Mouse (Mus musculus): Measurements from ENCODE around the gene Slc29a1. TPM values are rescaled to one million over a fixed set of nuclear protein-coding genes. Genes with fewer than 3 reads are reported as not detected.

Slc29a1 gene
- polyA plus RNA-seq (2015; fragmentation: Nextera tagmentation; extraction: Ambion mirVana) = 133 and 148 TPM in 2 replicates

DNA sequence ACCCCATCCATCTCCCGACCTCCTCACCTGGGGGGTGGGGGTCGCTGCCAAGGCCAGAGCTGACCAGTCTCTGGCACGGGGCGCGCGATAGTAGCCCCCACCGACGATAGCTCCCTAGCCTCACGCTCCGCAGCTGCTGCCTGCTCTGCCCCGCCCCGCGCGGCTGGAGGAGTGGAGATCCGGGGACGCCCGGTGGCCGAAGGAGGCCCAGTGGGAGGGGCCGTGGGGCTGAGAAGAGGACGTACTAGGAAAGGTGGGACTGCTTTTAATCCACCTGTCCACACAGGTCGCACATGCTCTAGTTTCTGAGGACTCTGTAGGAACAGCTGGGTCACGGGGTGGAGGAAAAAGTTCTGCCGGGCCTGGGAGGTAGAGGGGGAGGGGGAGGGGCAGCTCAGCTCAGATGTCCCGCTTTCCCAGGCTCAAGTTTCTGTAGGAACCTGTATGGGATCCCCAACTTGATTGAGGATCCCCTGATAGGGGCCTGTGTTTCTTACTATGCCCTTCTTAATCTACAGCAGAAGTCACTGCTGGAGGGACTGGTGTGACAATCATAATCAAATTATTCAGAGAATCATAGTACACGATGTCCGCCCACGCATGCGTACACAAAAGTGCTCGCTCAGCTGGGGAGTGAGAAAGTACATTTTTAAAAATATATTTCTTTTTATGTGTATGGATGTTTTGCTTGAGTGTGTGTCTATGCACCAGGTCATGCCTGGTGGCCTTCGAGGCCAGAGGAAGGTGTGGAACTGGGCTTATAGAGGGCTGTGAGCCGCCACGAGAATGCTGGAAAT, at the start of gene Slc29a1:
Gene Slc29a1 (minus strand): TSS at position 161 of the 797 bp plus-strand sequence.

GRCm38 (mm10) chr17:45601877-45602304, 2.5 kb upstream of the Slc29a1 start, which contains the start of gene Mymx:
Mymx (minus strand) TSS chr17:45602102.

GRCm38 (mm10) chr17:45573087-45573779, 26.2 kb downstream of the Slc29a1 start, which contains the start of gene Hsp90ab1:
Hsp90ab1 (minus strand) TSS chr17:45573271.

GRCm38 (mm10) chr17:45563655-45564530, 35.5 kb downstream of the Slc29a1 start, which contains the start of gene Slc35b2:
Slc35b2 (plus strand) TSS chr17:45563874.

GRCm38 (mm10) chr17:45555452-45556106, 43.8 kb downstream of the Slc29a1 start, which contains the start of gene Nfkbie:
Nfkbie (plus strand) TSS chr17:45555703.

DNA sequence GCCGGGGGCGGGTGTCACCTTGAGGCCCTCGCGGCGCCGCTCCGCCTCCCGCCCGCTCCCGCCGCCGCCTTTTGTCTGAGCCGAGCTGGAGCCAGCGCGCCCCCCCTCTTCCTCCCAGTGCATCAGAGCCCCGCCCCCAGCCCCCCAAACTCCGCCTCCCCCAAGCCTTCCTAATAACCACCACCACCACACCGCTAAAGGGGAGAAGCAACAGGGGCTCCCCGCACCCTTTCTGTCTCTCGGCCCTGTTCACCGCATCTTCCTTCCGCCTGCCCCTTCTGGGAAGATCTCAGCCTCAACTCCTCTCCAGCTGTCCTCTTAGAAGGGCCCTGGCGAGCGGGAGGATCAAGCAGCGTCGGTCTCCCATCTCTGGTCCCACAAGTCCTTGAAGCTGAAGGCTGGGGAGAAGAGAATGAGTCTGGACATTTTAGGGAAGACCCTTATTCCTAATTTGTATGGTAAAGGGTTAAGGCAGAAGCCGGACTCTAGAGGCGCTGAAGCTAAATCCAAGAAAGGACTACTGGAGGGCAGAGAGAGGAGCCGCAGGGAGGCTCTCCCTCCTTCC, 49.7 kb downstream of the Slc29a1 start, which contains the start of gene Tmem151b:
Gene Tmem151b (minus strand): TSS at position 61 of the 565 bp plus-strand sequence.

Other genes with a start within 250 kb of the Slc29a1 start
- 30.5 and 31.3 TPM in 2 replicates for gene Cdc5l, start 165.9 kb downstream of the Slc29a1 start, polyA plus RNA-seq (2015; fragmentation: Nextera tagmentation; extraction: Ambion mirVana)
- 0.27 TPM in 1 of 2 replicates, not detected in the other for gene Spats1, start 124.2 kb downstream of the Slc29a1 start, polyA plus RNA-seq (2015; fragmentation: Nextera tagmentation; extraction: Ambion mirVana)
- 7.2 and 7.8 TPM in 2 replicates for gene Aars2, start 92.8 kb downstream of the Slc29a1 start, polyA plus RNA-seq (2015; fragmentation: Nextera tagmentation; extraction: Ambion mirVana)
- not detected in 2 replicates for gene Tcte1, start 76.2 kb downstream of the Slc29a1 start, polyA plus RNA-seq (2015; fragmentation: Nextera tagmentation; extraction: Ambion mirVana)
- gene Tmem151b, start 49.9 kb downstream of the Slc29a1 start, polyA plus RNA-seq (2015; fragmentation: Nextera tagmentation; extraction: Ambion mirVana) = 0.05 and 0.06 TPM in 2 replicates
- gene Nfkbie, start 43.9 kb downstream of the Slc29a1 start, polyA plus RNA-seq (2015; fragmentation: Nextera tagmentation; extraction: Ambion mirVana) = 2.5 and 2.8 TPM in 2 replicates
- gene Slc35b2, start 35.7 kb downstream of the Slc29a1 start, polyA plus RNA-seq (2015; fragmentation: Nextera tagmentation; extraction: Ambion mirVana) = 66.6 and 73.4 TPM in 2 replicates
- gene Hsp90ab1, start 26.3 kb downstream of the Slc29a1 start, polyA plus RNA-seq (2015; fragmentation: Nextera tagmentation; extraction: Ambion mirVana) = 712 and 744 TPM in 2 replicates
- gene Mymx, start 2.5 kb upstream of the Slc29a1 start, polyA plus RNA-seq (2015; fragmentation: Nextera tagmentation; extraction: Ambion mirVana) = 75.3 and 79.2 TPM in 2 replicates
- gene Capn11, start 59.7 kb upstream of the Slc29a1 start, polyA plus RNA-seq (2015; fragmentation: Nextera tagmentation; extraction: Ambion mirVana) = 0.06 TPM in 1 of 2 replicates, not detected in the other
- gene Mrpl14, start 86.7 kb upstream of the Slc29a1 start, polyA plus RNA-seq (2015; fragmentation: Nextera tagmentation; extraction: Ambion mirVana) = 128 and 135 TPM in 2 replicates
- 19.8 and 21.0 TPM in 2 replicates for gene Tmem63b, start 87.3 kb upstream of the Slc29a1 start, polyA plus RNA-seq (2015; fragmentation: Nextera tagmentation; extraction: Ambion mirVana)
- not detected in 2 replicates for gene 1600014C23Rik, start 134.2 kb upstream of the Slc29a1 start, polyA plus RNA-seq (2015; fragmentation: Nextera tagmentation; extraction: Ambion mirVana)

All from skeletal muscle tissue, postnatal 0 days (tissue).